Mouse (Mus musculus): Measurements from ENCODE around the gene Prcp.
"Not testable (repeated sequence)": the region's sequence is repeated elsewhere in the genome, so short reads cannot be mapped to it uniquely, and the experiment has no call there.

Prcp gene

GRCm38 (mm10) chr7:92978225-92978624 lies 104.0 kb downstream of the Prcp start:
- in situ Hi-C loops (cut with MboI, MseI), result no loop called here

- in situ Hi-C loops (cut with MboI, MseI), result not testable (repeated sequence)
These were observed 104.5 kb downstream of the Prcp start for GRCm38 (mm10) chr7:92978720-92979119.

GRCm38 (mm10) chr7:92980741-92981140 lies 106.5 kb downstream of the Prcp start:
- in situ Hi-C loops (cut with MboI, MseI), result no loop called here

- in situ Hi-C loops (cut with MboI, MseI), result no loop called here
These were observed 107.6 kb downstream of the Prcp start for GRCm38 (mm10) chr7:92981864-92982263.

All from regulatory T cell (primary cell).